Mouse (Mus musculus): Measurements from ENCODE around the gene Hpcal4.

Gene Hpcal4

DNA sequence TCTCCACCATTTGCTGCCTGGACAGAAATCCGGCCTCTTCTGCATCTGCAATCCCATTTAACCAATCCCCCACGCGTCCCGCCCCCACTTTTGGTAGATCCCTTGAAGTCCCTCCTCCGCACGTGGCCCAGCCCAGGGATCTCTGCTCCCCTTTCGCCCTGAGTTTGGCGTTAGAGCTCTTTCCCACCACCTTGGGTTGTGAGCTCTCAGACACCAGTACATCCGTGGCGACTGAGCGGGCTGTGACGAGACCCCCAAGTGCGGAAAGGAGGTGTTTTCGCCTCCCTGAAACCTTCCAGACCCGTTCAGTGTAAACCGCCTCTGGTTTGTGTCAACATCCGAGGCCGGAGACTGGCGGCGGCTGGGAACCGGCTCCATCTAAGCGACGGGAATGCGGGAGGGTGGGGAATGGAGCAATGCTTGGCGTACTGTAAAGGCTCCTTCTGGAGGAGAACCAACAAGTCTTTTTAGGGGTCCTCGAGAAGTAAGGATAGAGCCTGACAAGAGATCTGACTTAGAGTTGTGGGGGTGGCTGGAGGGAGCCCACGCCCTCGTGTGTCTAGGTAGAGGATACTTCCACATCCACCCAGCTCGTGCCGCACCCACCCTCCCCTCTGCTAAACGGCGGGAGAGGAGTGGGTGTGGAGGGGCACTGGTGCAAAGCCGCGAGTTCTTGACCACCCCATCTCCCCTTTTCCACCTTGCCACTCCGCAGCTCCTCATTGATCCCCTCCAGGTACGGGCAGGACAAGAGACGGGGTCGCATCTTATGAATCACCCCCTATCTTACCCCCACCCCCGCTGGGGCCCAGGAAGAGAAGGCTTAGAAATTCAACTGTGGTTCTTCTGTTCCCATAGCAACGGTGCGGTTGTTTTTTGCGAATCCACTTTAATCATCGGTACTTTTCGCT, at the start of gene Hpcal4:
Gene Hpcal4 (plus strand): TSS at position 900 of the 911 bp plus-strand sequence.
- peak; percentile 89 for DNase-seq (ENCODE audit: low read depth, low spot score)

- no peak for DNase-seq (ENCODE audit: low read depth, low spot score)
These were observed 45.5 kb upstream of the Hpcal4 start for GRCm38 (mm10) chr4:123137551-123137950.

DNA sequence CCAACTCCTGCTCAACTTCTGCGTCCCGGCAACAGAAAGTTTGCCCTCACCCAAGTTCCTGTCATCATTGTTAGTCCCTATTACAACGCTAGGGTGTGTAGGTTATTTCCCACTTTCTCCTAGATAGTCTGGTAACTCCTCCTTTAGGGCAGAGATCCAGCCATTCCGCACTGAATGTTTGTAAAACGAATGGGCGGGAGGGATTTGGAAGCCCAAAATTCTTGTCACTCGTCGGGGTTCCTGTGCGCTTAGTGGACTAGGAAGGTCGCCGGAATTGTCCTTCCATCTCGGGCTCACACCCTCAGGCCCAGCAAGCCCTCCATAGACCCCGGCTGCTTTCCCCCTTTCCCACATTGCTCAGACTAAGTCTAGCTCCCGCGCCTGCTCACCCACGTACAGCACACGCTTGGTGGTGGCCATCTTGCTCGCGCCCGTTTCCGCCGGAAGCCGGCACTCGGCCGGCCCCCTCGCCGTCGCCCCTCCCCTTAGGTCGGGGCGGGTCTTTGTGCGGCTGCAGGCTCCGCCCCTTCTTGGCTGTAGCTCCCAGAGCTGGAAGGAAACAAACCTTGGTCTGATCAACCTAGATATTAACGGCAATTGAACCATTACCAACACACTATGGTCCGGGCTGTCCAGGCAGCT, 43.4 kb upstream of the Hpcal4 start, which contains the start of gene Ppie:
Gene Ppie (minus strand): TSS at position 439 of the 642 bp plus-strand sequence.
- DNase-seq (ENCODE audit: low read depth, low spot score): peak; percentile 90

GRCm38 (mm10) chr4:123147446-123148150, 35.4 kb upstream of the Hpcal4 start:
- no peak for DNase-seq (ENCODE audit: low read depth, low spot score)

DNA sequence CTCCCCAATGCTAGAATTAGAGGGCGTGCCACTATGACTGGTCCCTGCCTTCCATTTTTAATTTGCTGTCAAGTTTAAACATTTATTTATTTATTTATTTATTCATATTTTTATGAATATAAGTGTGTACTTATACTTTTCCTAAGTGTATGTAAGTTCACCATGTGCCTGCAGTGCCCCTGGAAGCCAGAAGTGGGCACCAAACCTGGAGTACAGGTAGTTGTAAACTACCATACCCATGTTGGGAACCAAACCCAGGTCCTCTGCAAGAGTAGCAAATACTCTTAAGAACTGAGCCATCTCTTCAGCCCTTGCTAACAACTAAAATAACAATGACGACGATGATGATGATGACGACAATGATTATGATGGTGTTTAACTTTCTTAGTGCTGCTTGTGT, 31.0 kb upstream of the Hpcal4 start:
- peak; percentile 42 for DNase-seq (ENCODE audit: low read depth, low spot score)

GRCm38 (mm10) chr4:123152976-123153375, 30.1 kb upstream of the Hpcal4 start:
- no peak for DNase-seq (ENCODE audit: low read depth, low spot score)

DNA sequence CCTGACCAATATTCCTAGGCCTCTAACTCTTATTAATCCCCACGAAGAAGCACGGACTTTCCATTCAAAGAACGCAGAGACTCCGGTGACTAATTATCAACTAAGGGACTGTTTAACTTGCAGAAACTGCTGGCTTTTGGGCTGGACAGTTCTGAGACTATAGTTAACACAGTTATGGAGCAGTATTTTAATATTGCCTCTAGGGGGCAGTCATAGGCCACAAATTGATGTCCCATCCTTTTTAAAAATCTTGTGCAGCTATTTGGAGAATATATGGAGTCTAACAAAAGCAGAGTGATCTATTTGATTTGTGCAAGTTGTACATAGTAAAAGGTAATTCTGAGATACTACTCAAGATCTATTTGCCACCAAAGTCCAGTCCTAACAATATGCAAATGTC, 28.0 kb upstream of the Hpcal4 start:
- peak; percentile 48 for DNase-seq (ENCODE audit: low read depth, low spot score)

DNA sequence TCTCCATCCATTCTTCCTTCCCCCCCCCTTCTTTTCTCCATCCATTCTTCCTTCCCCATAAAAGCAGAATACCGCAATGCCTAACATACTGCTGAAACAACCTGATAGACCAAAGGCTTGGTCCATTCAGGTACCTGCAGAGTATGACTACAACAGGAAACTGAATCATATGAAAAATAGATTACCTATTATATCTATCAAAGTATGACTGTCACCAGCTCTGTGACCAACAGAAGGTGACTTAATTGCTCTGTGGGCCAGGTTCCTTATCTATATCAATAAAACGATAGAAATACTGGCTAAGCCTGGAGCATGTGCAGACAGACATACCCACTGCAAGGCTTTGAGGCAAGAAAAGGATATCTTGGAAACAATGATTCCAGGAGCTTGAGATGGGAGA, 27.6 kb upstream of the Hpcal4 start:
- DNase-seq (ENCODE audit: low read depth, low spot score): no peak

DNA sequence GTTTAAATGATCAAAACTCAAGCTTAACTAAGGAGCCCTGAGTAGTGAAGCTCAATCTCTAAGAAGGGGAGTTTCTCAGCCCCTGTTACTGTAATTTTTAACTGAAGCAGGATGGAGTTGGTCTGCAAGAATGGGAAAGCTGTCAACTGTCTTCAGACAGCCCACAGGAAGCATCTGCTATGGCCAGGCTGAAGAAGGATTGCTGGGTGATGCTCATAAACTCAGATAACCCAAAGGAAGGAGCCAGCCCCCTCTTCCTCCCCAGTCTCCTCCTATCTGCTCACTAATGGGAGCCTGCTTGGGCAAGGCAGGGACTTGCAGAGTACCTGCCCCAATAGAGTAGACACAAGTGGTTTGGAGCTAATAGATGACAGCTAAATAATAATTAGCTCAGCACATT, 27.2 kb upstream of the Hpcal4 start:
- DNase-seq (ENCODE audit: low read depth, low spot score): no peak

DNA sequence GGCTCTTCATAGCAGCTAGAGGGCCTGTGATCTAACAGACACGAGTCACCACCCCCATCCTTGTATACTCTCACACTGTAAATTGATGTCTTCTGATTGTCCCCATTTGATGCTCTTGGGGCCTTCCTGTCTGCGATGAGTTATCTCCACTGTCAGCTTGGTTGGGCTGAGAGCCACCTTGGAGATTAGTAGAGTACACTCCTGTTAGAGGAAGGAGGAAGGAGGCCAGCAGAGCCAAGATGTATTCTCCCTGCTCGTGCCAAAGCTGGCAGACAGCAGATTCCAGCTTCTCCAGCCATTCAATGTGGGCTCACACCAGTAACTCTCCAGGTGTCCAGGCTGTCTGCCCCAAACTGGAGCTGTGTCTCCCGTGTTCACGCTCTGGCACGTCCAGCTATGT, 22.5 kb upstream of the Hpcal4 start:
- no peak for DNase-seq (ENCODE audit: low read depth, low spot score)

GRCm38 (mm10) chr4:123161251-123161650, 21.8 kb upstream of the Hpcal4 start:
- DNase-seq (ENCODE audit: low read depth, low spot score): peak; percentile 71

- peak; percentile 47 for DNase-seq (ENCODE audit: low read depth, low spot score)
These were observed 20.6 kb upstream of the Hpcal4 start for GRCm38 (mm10) chr4:123162305-123162917.

GRCm38 (mm10) chr4:123164157-123164556, 18.9 kb upstream of the Hpcal4 start:
- DNase-seq (ENCODE audit: low read depth, low spot score): no peak

- peak; percentile 39 for DNase-seq (ENCODE audit: low read depth, low spot score)
These were observed 11.2 kb upstream of the Hpcal4 start for GRCm38 (mm10) chr4:123171811-123172210.

- peak; percentile 92 for DNase-seq (ENCODE audit: low read depth, low spot score)
These were observed 421 bp downstream of the Hpcal4 start for GRCm38 (mm10) chr4:123183239-123184056.

GRCm38 (mm10) chr4:123184816-123185215, 1.8 kb downstream of the Hpcal4 start:
- no peak for DNase-seq (ENCODE audit: low read depth, low spot score)

DNA sequence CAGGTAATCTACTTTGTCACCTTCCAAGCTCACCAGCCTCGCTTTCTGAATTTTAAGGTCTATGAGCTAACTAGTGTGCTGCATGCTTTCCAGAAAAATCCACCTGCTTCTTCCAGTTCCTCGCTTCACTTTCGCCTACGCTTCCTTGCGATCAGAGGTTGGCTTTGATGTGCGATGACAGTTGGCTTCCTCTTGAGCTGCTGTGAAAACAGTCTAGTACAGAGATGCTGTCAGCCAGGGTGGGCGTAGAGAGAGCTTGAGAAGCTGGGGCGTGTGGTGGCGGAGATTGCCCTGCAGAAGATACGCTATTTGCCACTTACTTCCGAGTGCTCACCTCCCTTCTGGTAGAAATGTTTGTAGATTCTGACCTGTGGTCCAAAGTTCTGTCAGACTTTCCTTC, 9.3 kb downstream of the Hpcal4 start:
- DNase-seq (ENCODE audit: low read depth, low spot score): no peak

DNA sequence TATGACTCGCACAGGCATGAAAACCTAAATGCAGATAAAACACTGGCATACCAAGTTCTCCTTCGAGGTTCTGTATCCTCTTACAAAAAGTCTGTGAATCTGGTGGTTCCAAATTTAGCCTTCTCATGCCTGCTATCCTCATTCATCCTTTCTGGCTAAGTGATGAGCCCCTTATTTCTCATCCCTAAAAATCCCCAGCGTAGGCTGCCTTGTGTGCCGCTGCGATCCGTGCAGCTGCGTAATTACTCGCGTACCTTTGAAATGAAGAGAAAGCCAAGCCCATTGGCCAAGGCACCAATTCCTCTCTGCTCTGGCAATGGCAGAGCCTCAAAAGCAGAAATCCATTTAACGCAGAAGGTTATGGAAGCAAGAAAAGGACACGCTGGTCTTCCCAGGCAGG, 10.8 kb downstream of the Hpcal4 start:
- DNase-seq (ENCODE audit: low read depth, low spot score): no peak

DNA sequence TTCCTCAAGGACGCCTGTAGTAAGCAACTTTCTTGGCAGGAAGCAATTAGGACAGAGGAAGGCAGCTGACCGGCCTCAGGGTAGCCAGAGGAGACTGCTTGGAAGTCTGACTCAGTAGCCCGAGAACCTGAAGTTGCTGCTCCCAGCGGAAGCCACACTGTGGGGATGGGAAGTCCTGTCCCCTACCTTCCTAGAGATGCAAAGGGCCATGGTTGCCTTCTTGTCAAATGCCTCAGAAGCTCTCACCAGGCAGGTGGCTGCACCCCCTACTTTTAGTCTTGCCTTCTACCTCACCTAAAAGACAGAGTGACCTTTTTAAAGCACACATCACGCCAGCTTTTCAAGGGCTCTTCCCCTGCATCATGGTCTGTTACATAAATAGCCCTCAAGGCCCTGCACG, 13.7 kb downstream of the Hpcal4 start:
- no peak for DNase-seq (ENCODE audit: low read depth, low spot score)

DNA sequence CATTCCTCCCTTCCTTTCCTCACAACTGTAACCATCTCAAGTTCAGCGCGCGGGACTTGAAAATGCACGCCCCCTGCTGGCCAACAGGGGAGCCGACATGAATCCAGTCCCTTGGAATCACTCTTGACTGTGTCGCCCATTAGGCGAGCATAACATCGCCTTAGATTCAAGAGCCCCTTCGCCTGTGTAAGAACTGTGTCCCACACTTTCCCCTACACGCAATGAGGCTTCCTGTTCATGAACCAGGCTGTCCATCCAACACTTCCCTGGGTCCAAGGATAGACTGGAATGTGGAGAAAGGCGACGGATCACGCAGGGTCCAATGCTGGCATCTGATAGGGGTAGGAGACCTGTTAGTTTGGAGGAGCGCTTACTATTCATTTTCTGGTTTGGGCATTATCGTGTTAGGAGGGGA, 17.8 kb downstream of the Hpcal4 start:
- DNase-seq (ENCODE audit: low read depth, low spot score): peak; percentile 81
